Mouse (Mus musculus) c-Kit-negative CD71-positive TER-119-positive erythroid progenitor cells, embryonic 14.5 days (primary cell): Measurements from ENCODE around the gene Saa4.
"Not testable (repeated sequence)": the region's sequence is repeated elsewhere in the genome, so short reads cannot be mapped to it uniquely, and the experiment has no call there.

Experiments
- DNase-seq: peaks from one replicate; pipeline ENCODE4 v3.0.0-alpha.2; 2013; ENCODE audit warnings: low read depth, low spot score

Gene Saa4

GRCm38 (mm10) chr7:46732458-46732857 lies at the start of gene Saa4:
Saa4 (minus strand) TSS chr7:46732603.
- no peak for DNase-seq

DNA sequence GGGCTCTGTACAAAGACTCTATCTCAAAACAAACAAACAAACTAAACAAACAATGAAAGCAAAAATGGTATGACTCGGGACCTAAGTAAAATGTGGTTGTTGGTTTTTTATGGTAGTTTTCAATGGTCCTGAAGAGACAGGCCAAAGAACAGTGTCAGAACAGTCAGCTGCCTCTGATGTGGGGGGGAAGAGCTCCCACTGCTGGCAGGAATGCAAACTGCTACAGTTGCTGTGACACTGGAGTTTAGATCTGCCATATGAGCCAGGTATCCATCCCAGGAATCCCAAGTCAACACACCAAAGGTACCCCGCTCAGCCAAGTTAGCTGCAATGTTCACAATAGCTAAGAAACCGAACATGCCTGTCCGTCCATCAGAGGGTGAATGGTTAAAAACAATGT lies 38.3 kb upstream of the Saa4 start:
- DNase-seq, result no peak

GRCm38 (mm10) chr7:46768451-46768850 lies 36.0 kb upstream of the Saa4 start:
- no peak for DNase-seq

- no peak for DNase-seq
Observed at GRCm38 (mm10) chr7:46767371-46767770, 35.0 kb upstream of the Saa4 start.

- DNase-seq, result no peak
Observed at GRCm38 (mm10) chr7:46764672-46765071, 32.3 kb upstream of the Saa4 start.

DNA sequence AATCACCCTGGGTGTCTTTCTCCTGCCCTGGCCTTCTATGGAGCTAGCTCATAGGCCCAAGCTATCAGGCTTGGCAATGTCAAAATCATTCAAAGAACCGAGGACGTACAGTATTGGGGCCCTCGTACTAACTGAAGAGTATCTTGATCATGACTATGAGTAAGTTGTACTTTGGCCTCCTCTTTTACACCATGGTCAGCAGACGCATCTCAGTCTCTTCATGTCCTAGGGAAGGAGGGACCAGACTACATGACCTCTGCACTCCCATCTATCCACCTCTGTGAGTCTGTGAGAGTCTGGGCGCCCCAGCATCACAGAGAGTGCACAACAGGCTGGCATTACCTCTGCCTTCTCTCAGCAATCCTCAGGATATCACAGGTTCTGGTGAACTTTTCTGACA lies 30.2 kb upstream of the Saa4 start:
- DNase-seq, result no peak

GRCm38 (mm10) chr7:46761049-46761795 lies 28.8 kb upstream of the Saa4 start:
- DNase-seq, result peak; percentile 4

GRCm38 (mm10) chr7:46751490-46751889 lies 19.1 kb upstream of the Saa4 start, which contains the start of gene Saa2:
Saa2 (plus strand) TSS chr7:46751790.
- no peak for DNase-seq

- DNase-seq, result no peak
Observed at GRCm38 (mm10) chr7:46748459-46748858, 16.1 kb upstream of the Saa4 start.

DNA sequence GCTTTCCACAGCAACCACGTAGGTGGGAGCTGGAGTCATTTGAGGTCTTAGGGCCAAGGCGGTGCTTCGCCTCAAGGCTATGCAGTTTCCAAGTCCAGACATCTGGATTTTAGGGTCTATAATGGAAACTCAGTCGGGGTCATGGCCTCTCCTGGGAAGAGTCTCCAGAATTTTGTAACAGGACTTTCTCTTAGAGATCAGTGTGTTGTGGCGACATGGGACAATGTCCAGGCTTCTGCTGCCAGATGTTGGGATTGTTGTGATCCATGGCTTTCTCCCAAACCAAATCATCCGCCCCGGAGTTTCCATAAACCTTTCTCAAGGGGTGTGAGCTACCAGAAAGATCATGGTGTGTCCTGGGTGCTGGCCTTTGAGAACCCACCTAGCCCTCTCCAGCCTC lies 14.0 kb upstream of the Saa4 start:
- DNase-seq, result no peak

DNA sequence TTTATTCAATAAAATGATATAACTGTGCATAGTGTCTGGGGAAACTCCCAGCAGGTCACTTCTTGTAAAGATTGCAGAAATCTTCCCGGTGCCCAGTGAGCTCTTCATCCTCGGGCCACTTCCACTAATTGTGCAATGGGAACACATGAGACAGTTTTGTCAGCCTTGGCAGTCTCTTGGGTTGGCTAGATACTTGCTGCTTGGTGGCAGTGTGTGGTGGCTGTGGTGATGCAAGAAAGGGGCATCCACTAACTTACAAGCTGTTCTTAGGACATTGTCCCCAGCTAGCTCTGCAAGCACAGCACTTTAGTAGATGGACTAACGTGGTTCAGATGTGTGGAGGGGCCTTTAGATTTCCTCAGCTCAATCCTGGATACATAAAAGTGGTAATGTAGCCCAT lies 13.4 kb upstream of the Saa4 start:
- DNase-seq, result no peak

GRCm38 (mm10) chr7:46742880-46743279 lies 10.5 kb upstream of the Saa4 start, which contains the start of gene Saa1:
Saa1 (minus strand) TSS chr7:46742980.
- not testable (repeated sequence) for DNase-seq

DNA sequence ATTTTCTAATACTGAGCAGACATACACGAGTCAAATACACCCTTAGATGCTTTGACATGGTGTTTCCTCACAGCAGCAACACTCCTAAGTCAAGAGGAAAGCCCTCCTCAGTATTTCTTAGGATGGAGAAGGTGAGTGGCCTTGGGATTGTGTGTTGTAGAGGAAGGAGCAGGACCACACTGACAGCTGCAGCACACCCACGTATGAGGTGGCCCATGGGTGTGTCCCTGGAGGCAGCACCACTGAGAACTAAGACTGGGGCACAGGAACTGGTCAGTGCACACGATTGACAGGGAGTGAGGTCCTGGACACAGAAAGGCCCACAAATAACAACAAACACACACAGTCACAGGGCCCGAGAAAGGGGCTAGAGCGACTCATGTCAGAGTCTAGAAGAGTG lies 7.6 kb upstream of the Saa4 start:
- DNase-seq, result not testable (repeated sequence)

- no peak for DNase-seq
Observed at GRCm38 (mm10) chr7:46738561-46739460, 6.4 kb upstream of the Saa4 start.

DNA sequence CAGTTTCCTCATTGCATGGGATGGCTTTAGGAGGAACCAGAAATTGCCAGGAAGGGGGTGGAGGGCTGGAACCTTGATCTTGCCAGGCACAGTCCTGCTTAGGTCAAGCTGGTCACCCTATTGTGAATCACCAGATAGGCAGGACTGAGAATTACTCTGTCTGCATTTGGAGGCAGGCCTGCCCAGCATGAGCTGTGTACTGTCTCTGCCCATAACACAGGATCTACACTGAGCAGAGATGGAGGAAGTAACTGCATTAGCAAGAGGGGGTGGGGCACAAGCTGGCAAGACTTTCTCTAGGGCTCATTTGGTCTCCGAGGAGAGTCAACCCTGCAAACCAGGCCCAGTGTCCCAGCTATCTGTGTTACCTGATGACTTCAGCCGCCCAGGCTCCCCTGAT lies 2.6 kb upstream of the Saa4 start:
- DNase-seq, result no peak

DNA sequence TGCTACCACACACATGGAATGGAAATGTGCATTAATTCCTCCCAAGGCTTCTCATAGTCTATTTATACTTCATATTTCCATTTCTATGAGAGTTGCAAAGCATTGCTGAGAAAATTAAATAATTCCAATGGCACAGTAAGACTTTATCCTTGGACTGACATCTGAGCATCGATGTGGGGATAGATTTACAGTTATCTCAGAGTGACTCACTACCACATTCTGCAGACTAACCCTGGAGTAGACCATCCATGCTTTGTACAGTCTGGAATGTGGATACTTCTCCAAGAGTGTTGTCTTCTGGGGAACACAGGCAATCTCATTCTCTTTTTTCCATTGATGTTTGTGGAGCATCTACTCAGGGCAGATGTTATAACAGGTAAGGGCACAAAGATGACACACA lies 4.8 kb downstream of the Saa4 start:
- no peak for DNase-seq

DNA sequence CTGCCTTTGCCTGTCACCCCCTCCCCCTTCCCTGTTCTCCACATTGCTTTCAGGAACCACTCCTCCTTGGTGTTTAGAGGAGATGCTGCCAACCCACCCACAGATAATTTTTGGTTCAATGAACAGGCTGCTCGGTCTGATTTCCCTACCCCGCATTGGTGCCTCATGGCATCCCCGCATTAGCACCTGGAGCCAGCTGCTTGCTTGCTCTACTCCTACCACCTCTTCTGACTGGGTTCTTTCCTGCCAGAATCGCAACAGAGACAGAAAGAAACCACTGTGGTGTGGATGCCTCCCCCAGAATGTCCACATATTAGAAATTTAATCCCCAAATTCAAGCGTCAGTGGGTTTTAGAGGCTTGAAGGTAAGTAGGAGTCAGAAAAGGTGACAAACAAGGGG lies 8.0 kb downstream of the Saa4 start:
- DNase-seq, result no peak

- DNase-seq, result no peak
Observed at GRCm38 (mm10) chr7:46723849-46724248, 8.6 kb downstream of the Saa4 start.

- DNase-seq, result no peak
Observed at GRCm38 (mm10) chr7:46723354-46723753, 9.0 kb downstream of the Saa4 start.

GRCm38 (mm10) chr7:46720460-46720859 lies 11.9 kb downstream of the Saa4 start:
- DNase-seq, result no peak

- DNase-seq, result no peak
Observed at GRCm38 (mm10) chr7:46719526-46719925, 12.9 kb downstream of the Saa4 start.

DNA sequence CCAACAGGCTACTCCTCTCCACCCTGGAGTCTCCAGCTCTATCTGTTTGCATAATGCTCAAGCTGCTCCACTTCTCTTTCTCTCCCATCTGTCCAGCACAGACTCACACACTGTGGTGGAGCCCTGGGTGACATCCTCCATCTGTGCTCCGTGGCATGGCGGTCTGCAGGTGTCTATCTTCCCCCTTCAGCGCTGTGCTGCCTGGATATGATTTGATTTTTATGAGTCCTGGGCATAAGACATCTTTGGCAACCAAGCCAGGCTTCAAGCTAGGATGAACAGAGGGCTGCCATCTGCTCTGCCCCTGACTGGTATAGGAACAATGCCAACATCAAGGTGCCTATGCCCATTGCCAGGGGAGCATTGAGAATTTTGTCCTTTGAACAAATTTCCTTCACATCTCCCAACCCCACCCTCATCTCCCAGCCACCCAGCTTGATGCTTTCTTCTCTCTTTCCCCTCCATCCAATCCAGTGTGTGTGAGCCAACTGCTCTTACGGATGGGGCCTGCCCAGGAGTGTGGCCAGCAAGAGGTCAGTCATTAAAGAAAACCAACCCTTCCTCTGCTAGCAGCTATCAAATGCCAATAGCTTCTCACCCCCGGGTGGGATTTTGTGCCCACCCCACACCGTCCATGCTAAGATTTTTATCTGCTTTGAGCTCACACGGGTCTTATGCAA lies 13.7 kb downstream of the Saa4 start:
- no peak for DNase-seq
